Mouse (Mus musculus): ENCODE data around the gene Gpr183.

- no peak for TF ChIP-seq CTCF (IDR thresholded peaks at IDR 0.05; ENCODE audit: low read depth, low read length)
- no peak for TF ChIP-seq EP300 (IDR thresholded peaks at IDR 0.05; ENCODE audit: insufficient read depth, low read depth, low read length)
- TF ChIP-seq POLR2A (IDR thresholded peaks at IDR 0.05; ENCODE audit: insufficient read depth, low read length), result no peak
These were observed 1.1 kb downstream of the Gpr183 start for GRCm38 (mm10) chr14:121963942-121964335.
